Mouse (Mus musculus) G1E (cell line): ENCODE data around the gene Nlk. TPM values are rescaled to one million over a fixed set of nuclear protein-coding genes. Genes with fewer than 3 reads are reported as not detected.

Experiments used
- ATAC-seq: 2 replicates; pipeline ENCODE4 v1.8.0; 2016; ENCODE audit warnings: mild to moderate bottlenecking; ENCODE audit not compliant: insufficient number of reproducible peaks, poor library complexity, low FRiP score, severe bottlenecking; ENCODE audit errors: extremely low read depth
- DNase-seq: peaks from one replicate; pipeline ENCODE4 v3.0.0; 2012; ENCODE audit warnings: low spot score
- H3K27me3 ChIP-seq: 2 replicates; pipeline ENCODE4 v1.6.1; 2012; ENCODE audit warnings: mild to moderate bottlenecking, low read length, inconsistent platforms; ENCODE audit not compliant: insufficient read depth
- H3K36me3 ChIP-seq: replicated peaks from 2 replicates; pipeline ENCODE3; 2012; ENCODE audit warnings: mild to moderate bottlenecking, inconsistent platforms
- H3K4me1 ChIP-seq: 2 replicates; pipeline ENCODE4 v1.6.1; 2012; ENCODE audit warnings: low read depth, low read length, inconsistent platforms, mixed read lengths; ENCODE audit not compliant: insufficient read depth
- H3K4me3 ChIP-seq: 2 replicates; pipeline ENCODE4 v1.5.1; 2012; ENCODE audit warnings: low read depth, mild to moderate bottlenecking, inconsistent platforms, low read length, moderate library complexity, mixed read lengths
- H3K9me3 ChIP-seq: replicated peaks from 2 replicates; pipeline ENCODE4 v1.6.1; 2012; ENCODE audit warnings: inconsistent platforms
- CTCF ChIP-seq: IDR thresholded peaks from 2 replicates; pipeline ENCODE4 v1.5.1; 2012; ENCODE audit warnings: low read depth, low read length, inconsistent platforms, mixed read lengths
- GATA1 ChIP-seq: IDR thresholded peaks from 2 replicates; pipeline ENCODE4 v1.6.1; 2012; ENCODE audit warnings: borderline replicate concordance, low read length, inconsistent platforms, mixed read lengths
- GATA2 ChIP-seq: IDR thresholded peaks from 2 replicates; pipeline ENCODE4 v1.6.1; 2012; ENCODE audit warnings: low read depth, low read length, inconsistent platforms, borderline replicate concordance
- POLR2AphosphoS5 ChIP-seq: IDR thresholded peaks from 2 replicates; pipeline ENCODE4 v1.6.1; 2012; ENCODE audit warnings: low read depth, low read length, inconsistent platforms; ENCODE audit not compliant: insufficient replicate concordance
- TAL1 ChIP-seq: conservative IDR thresholded peaks from 2 replicates; pipeline ENCODE4 v1.6.1; 2012; ENCODE audit warnings: low read depth, low read length, inconsistent platforms, mixed read lengths
- polyA plus RNA-seq: library from polyadenylated mRNA; stranded (reverse); fragments of >175 nt; gene quantifications from 2 replicates; pipeline ENCODE4 v1.2.3, GENCODE M21; 2012
- total RNA-seq, 2 experiments: library from RNA; stranded (forward) in 1 of 2; stranded (reverse) in 1 of 2; fragments of 200-1000 nt in 1 of 2; fragments of >200 nt in 1 of 2; fragmentation: Nextera tagmentation in 1 of 2; gene quantifications; 2 replicates each; pipeline ENCODE4 v1.2.3; 2014 to 2017

Gene Nlk
- total and polyA plus RNA-seq, 3 experiments: 8.2 to 32.9 (median 29.4) TPM

GRCm38 (mm10) chr11:78697753-78698171 is 589 bp upstream of the Nlk start:
- H3K4me1 ChIP-seq: peaks cover 22% of the 10 kb centered on the region
- peak overlapping the region; percentile 77 for H3K4me3 ChIP-seq
- TF ChIP-seq CTCF (no peak), POLR2AphosphoS5 (no peak), GATA2 (no peak), GATA1 (no peak), TAL1 (no peak)
- H3K36me3 ChIP-seq: peaks cover 18% of the 10 kb centered on the region
- peaks cover 20% of the 10 kb centered on the region for H3K27me3 ChIP-seq
- H3K9me3 ChIP-seq: no peaks in the 10 kb centered on the region
- peak; percentile 78 for ATAC-seq
- DNase-seq: peak; percentile 83

- no peak overlapping the region for H3K4me3 ChIP-seq
- no peak for TF ChIP-seq GATA2
- TF ChIP-seq TAL1: no peak
- TF ChIP-seq GATA1: no peak
- no peak for TF ChIP-seq POLR2AphosphoS5
- no peak for TF ChIP-seq CTCF
- peaks cover 18% of the 10 kb centered on the region for H3K36me3 ChIP-seq
- no peaks in the 10 kb centered on the region for H3K27me3 ChIP-seq
- ATAC-seq (no peak), DNase-seq (no peak)
- H3K9me3 ChIP-seq: no peaks in the 10 kb centered on the region
- H3K4me1 ChIP-seq: peaks cover 26% of the 10 kb centered on the region
Measured at GRCm38 (mm10) chr11:78694249-78694648, 2.9 kb downstream of the Nlk start.

GRCm38 (mm10) chr11:78693307-78693706 is 3.9 kb downstream of the Nlk start:
- no peak for TF ChIP-seq CTCF
- no peak for TF ChIP-seq GATA1
- no peak for TF ChIP-seq POLR2AphosphoS5
- TF ChIP-seq GATA2: no peak
- TF ChIP-seq TAL1: no peak
- DNase-seq: no peak
- no peak for ATAC-seq
- Histone ChIP-seq H3K9me3 (no peaks in the 10 kb centered on the region), H3K4me3 (no peak overlapping the region), H3K27me3 (no peaks in the 10 kb centered on the region), H3K4me1 (peaks cover 30% of the 10 kb centered on the region), H3K36me3 (peaks cover 18% of the 10 kb centered on the region)

GRCm38 (mm10) chr11:78691201-78691600 is 6.0 kb downstream of the Nlk start:
- TF ChIP-seq GATA1: no peak
- TF ChIP-seq GATA2: no peak
- TF ChIP-seq TAL1: no peak
- no peak for TF ChIP-seq CTCF
- no peak for TF ChIP-seq POLR2AphosphoS5
- H3K36me3 ChIP-seq: peaks cover 18% of the 10 kb centered on the region

GRCm38 (mm10) chr11:78690547-78690946 is 6.6 kb downstream of the Nlk start:
- H3K9me3 ChIP-seq: no peaks in the 10 kb centered on the region
- H3K4me3 ChIP-seq: no peak overlapping the region
- no peak for DNase-seq
- TF ChIP-seq GATA1 (no peak), POLR2AphosphoS5 (no peak), GATA2 (no peak), CTCF (no peak), TAL1 (no peak)
- no peaks in the 10 kb centered on the region for H3K27me3 ChIP-seq
- H3K4me1 ChIP-seq: peaks cover 22% of the 10 kb centered on the region
- no peak for ATAC-seq
- peaks cover 17% of the 10 kb centered on the region for H3K36me3 ChIP-seq

More at GRCm38 (mm10) chr11:78691201-78691600, 6.0 kb downstream of the Nlk start:
- no peak for ATAC-seq
- no peak for DNase-seq
- no peak overlapping the region for H3K4me3 ChIP-seq
- H3K9me3 ChIP-seq: no peaks in the 10 kb centered on the region
- peaks cover 29% of the 10 kb centered on the region for H3K4me1 ChIP-seq
- H3K27me3 ChIP-seq: no peaks in the 10 kb centered on the region

- Histone ChIP-seq H3K9me3 (no peaks in the 10 kb centered on the region), H3K4me3 (no peak overlapping the region), H3K36me3 (peaks cover 32% of the 10 kb centered on the region), H3K4me1 (no peaks in the 10 kb centered on the region), H3K27me3 (no peaks in the 10 kb centered on the region)
- TF ChIP-seq GATA2: no peak
- TF ChIP-seq POLR2AphosphoS5: no peak
- TF ChIP-seq CTCF: no peak
- no peak for TF ChIP-seq GATA1
- no peak for TF ChIP-seq TAL1
- DNase-seq (no peak), ATAC-seq (no peak)
Measured at GRCm38 (mm10) chr11:78681058-78681457, 16.1 kb downstream of the Nlk start.
